Mouse (Mus musculus) lung, postnatal 25 days (tissue): ENCODE results near the gene Maml3.
A peak's percentile ranks its signal among the peaks of the same experiment; 100 is the strongest.

Experiments used
- DNase-seq: peaks from one replicate; pipeline ENCODE4 v3.0.0; 2022; ENCODE audit warnings: low spot score

Gene Maml3

GRCm38 (mm10) chr3:51958751-51959150 is 146.1 kb downstream of the Maml3 start:
- no peak for DNase-seq

- DNase-seq: no peak
Measured at GRCm38 (mm10) chr3:51954441-51954840, 150.4 kb downstream of the Maml3 start.

DNA sequence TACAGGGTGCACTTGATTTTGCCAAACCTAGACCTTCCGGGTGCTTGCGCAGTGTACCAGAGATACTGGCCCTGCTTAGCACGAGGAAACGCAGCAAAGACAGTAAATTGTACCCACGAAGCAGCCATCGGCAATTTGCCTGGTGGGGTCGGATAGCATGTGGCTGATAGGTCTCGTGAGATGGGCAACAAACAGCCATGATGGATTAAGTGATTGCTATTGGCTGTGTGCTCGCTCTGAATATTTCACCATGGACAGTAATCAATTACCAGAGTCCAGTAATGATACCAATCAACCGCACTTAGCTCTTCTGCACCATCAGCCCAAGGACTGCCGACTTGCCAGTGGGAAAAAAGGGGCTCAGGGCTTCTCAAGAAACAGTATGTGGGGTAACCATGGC is 150.9 kb downstream of the Maml3 start:
- DNase-seq: no peak

- DNase-seq: no peak
Measured at GRCm38 (mm10) chr3:51952728-51953623, 151.9 kb downstream of the Maml3 start.

DNA sequence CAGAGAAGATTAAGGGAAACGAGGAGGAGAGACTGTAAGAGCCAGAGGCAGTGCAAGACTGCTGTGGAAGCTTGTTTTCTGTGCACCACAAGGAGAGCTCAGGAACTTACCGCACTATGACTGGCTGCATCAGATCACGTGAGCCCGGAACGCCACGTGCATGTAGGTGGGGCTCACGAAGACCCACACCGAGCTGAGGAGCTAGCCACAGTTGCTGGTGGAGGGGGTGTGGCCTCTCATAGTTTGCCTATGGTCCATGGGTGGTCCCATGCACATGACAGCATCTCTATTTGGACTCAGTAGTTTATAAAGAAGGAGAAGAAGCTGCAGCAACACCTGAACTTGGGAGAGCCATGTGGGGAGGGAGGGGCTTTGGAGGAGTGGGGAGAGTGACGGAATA is 152.6 kb downstream of the Maml3 start:
- DNase-seq: no peak

DNA sequence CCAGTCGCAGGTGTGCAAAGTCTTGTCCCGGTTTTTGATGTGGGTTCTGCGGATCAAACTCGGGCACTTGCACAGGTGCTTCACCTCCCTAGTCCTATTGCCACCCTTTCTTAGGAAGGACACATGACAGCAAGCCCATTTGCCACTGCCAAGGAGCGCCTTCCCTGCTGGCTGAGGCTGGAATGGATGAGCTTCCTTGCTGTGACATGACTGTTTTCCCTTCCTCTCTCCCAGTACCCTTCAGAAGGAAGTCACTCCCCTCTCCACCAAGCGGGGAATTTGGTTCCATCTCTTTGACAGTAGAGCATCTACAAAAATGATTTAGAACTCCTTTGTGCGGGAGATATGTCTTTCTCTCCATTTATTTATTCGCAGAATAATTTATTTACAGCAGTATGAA is 155.2 kb downstream of the Maml3 start:
- DNase-seq: peak; percentile 14

DNA sequence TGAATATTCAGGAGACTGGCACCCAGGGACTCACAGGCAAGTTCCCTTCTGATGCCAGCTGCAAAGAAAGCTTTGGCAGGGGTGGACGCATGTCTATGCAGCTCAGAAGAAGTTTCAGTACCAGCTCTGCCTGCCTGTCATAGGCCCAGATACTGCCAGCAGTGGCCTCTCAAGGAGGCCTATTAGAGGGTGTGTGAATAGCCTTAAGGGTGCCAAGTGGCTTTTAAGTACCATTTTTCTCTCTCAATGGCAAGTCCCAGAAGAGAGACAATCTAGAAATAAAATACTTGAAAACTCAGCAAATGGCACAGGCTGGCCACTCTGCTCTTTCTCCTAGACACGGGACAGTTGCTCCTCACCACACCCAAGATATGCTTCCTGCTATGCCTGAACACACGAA is 157.7 kb downstream of the Maml3 start:
- peak; percentile 76 for DNase-seq

DNA sequence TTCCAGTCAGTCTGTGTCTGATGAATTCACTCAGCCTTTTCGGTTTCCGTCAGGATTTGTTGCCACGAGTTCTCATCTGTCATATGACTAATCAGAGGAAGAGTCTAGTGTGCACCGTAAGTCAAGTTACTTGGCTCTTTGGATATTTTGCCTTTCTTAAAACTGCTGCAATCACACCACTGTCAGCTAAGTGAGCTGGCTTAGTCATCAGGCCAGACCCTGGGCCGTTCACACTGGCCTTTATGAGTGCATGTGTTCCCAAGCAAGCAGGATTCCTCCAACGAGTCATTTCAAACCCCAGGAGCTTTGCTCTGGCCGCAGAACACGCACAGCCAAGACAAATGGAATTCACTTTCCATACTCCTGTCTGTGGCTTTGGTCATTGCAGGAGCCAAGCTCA is 161.2 kb downstream of the Maml3 start:
- DNase-seq: peak; percentile 20

DNA sequence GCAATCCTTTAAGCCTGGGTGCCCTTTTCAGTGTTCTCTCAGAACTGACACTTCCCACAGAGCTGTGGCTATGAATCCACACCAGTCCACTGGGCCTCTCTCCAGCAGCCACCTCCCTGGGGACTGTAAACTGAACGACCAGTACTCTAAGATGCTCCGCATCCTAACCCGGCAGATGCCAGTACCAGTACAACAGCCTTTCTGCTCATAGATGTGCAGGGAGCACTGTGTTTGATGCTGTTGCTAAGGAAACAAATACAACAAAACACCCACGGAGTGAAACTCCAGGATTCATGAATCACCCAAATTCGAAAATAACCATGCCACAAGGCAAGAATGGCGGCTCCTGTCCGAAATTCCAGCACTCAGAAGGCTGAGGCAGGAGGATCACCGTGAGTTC is 163.1 kb downstream of the Maml3 start:
- DNase-seq: peak; percentile 27

DNA sequence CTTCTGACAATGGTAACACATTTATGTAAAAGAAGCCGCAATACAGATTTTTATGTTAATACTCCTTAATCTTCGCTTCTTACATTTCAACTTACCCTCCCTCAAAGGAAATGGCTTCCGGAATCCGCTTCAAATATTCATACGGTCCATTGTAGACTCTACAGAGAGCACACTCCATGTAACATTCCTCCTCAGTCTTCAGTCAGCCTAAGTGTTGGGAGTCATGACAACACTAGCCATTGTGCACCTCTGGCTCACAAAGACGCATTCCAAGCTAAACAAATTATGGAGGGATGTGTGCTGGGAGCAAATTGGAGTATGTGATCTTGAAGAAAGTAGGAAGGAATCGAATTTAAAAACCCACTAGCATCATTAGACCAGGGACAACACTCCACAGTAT is 165.0 kb downstream of the Maml3 start:
- DNase-seq: no peak

GRCm38 (mm10) chr3:51939054-51939453 is 165.8 kb downstream of the Maml3 start:
- DNase-seq: no peak

DNA sequence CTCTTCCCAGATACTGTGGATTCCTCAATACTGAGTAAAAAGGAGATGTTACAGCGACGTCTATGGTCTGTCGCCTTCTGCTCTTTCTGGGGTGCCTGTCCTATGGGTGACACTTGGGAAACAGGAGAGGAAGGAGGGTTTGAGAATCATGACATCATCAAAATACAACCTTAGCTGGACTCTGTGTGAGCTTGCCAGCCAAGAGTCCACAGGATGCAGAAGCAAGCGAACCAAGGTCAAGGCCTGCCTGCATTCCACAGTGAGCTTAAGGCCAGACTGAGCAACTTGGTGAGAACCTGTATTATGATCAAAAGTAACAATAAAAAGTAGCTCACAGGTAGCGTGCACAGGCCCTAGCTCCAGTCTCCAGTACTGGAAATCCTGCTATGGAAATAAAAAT is 167.7 kb downstream of the Maml3 start:
- no peak for DNase-seq

DNA sequence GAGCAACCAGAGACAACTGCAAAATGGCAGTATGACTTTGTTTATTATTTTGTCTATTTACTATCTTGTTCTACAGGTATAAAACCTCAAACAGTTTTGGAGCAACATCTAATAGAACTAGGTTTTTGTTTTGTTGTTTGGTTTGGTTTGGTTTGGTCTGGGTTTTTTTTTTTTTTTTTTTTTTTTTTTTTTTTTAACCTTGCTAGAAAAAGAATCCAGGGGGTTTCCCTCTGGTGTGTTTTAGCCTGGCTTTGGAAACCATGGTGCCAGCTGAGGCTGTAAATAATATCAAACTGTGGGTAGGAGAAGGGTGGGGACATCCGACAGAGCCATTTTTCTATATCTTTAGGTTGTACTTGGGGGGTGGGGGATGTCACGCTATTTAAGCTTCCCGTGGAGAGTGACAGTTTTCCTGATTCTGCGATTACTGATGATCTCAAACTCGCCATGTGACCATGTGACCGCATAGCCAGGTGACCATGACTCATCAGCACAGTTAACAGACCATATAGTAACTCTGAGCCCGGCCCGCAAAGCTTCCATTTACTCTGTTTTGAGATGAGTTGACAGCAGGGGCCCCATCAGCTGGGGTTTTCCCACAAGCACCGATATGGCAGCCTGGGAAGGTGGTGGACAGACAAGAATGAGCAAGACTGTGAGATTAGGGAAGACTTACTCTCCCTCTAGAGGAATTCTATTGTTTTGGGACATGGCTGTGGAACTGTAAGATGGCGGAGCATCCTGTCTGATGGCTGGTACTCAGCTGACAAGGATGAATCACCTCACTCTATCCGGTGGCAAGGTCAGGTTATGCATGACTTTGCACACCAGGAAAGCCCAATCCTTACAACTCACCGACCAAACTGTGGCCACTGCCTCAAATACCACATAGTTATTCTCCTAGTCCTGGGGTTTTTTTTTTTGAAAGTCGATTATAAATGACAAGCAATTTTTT is 170.1 kb downstream of the Maml3 start:
- no peak for DNase-seq

- no peak for DNase-seq
Measured at GRCm38 (mm10) chr3:51928188-51928587, 176.7 kb downstream of the Maml3 start.

- DNase-seq: no peak
Measured at GRCm38 (mm10) chr3:51927591-51927990, 177.3 kb downstream of the Maml3 start.

- no peak for DNase-seq
Measured at GRCm38 (mm10) chr3:51927043-51927442, 177.8 kb downstream of the Maml3 start.

DNA sequence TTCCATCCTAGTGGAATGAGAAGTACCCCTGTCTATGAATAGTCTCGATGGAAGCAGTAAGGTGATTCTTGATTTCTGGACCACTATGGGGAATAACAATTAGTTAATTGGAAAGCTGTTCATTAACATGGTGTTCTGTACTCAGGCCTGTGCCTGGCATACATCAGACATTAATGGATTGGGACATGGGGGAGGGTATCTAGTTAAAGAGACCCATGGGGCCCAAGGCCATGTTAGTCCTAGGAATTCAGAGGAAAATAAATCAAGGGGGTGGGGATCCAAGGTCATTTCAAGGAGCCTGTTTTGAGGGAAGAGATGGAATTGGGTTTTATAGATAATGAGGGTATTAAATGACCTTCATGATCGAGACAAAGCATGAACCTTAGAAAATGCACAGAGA is 179.1 kb downstream of the Maml3 start:
- no peak for DNase-seq

DNA sequence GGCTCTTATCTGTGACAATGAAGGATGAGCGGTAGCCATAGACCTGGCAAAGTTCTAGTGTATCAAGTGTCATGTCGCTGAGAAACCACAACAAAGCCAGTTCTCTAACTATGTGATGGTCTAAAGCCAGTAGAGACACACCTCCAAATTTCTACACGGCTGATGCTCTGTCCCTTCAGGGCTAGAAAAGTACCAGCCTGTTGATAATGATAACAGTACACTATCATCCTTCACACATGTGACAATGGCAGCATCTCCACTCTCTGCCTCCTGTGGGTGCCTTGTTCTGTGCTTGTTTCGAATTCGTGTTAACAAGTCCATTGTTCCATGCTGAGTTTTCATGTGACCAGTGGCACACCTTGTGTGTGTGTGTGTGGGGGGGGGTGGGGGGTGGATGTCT is 180.2 kb downstream of the Maml3 start:
- no peak for DNase-seq

DNA sequence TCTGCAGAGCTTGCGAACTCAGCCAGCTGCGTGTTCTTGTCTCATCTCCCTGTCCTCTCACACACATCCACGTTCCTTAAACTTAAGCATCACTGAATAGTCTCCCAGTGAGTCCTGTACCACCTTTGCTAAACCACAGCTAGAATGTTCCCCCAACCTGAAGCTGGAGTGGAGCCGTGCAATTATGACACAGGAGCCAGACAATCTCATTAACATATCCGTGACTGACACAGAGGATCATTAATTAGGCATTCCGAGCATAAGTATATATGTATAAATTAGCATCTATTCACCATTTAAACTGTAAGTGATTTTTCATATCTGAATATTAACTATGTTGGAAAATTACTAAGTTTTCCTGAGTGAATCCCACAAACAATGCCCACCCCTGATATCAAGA is 181.1 kb downstream of the Maml3 start:
- DNase-seq: no peak

- no peak for DNase-seq
Measured at GRCm38 (mm10) chr3:51916902-51917301, 188.0 kb downstream of the Maml3 start.

GRCm38 (mm10) chr3:51916060-51916870 is 188.6 kb downstream of the Maml3 start:
- peak; percentile 79 for DNase-seq

- no peak for DNase-seq
Measured at GRCm38 (mm10) chr3:51915415-51915814, 189.5 kb downstream of the Maml3 start.
